Mouse (Mus musculus): ENCODE data around the gene Idh1. TPM values are rescaled to one million over a fixed set of nuclear protein-coding genes. Genes with fewer than 3 reads are reported as not detected.

Gene Idh1
- polyA plus RNA-seq, 1 experiment, result 59.6 TPM

DNA sequence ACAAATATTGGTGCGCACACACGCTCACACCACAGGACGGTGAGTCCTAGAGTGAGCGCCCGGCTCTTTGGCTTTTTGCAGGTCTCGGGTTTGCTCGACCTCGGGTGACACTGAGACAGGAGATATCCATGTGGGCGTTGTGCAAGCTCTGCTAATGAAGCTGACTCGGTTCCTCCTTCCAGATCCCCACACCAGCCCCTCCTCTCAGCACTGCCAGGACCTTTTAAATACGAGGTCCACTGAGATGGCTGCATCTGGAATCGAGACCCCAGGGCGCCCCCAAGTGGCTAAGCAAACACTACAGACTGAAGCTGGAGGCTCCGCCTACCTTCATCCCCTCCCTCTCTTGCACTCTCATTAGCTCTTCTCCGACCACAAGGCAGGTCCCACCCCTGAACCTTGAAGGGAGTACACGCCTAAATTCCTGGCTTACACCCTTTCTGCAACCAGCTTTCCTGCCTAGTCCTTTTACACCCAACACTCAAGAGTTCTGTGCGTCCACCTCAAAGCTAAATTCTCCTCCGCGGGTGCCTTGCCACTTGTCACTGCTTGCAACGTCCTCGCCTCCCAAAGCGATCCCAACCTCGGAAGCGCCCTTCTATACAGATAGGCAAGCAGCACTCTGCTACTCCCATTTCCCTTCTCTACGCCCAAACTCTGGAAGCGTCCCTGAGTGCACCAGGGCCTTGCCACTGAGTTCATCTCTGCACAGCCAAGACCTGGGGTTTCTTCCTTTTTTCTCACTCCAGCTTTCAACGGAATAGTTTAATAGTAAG is 8.0 kb downstream of the Idh1 start:
- WGBS, result under 1% methylated on average over 27 of the region's 27 CpGs

DNA sequence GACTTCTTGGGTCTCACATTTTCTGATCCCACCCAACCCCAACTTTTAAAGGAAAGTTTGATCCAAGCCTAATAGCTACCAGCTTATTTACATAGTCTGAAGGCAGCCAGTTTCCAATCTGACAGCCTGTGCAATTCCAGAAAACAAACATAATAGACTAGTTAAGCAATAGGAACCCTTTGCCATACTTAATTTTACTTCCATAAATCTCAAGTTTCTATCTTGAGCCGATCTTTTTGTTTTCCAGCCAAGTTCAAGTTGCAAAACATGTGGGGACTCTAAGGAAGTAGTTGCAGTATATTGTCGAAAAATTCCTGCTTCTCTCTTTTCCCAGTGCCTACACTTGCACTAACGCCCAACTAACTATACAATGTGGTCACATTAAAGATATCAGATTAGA is 8.8 kb downstream of the Idh1 start:
- no peak for DNase-seq (ENCODE audit: low read depth, low spot score)
- 7% methylated on average over 3 of the region's 3 CpGs for WGBS

More for the DNA sequence above, 8.0 kb downstream of the Idh1 start:
- peak; percentile 89 for DNase-seq (ENCODE audit: low read depth, low spot score)

DNA sequence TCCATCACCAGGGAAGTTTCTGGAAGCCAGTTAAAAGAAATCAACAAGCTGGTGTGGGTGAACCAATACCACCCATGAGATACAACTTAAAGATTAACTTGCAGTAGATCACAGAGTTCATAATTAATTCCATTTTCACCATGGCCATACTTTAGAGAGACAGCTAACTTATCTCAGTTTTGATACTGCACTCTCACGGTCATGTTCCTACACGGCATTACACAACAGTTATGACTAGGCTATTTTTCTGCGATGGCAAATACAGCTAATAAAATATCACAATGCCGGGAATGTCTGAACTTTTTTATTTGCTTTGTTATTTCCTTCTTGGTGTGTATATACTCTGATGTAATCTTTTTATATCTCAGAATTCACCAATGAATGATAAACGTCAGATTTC is 9.4 kb downstream of the Idh1 start:
- 12% methylated on average over 5 of the region's 5 CpGs for WGBS
- DNase-seq (ENCODE audit: low read depth, low spot score), result no peak

DNA sequence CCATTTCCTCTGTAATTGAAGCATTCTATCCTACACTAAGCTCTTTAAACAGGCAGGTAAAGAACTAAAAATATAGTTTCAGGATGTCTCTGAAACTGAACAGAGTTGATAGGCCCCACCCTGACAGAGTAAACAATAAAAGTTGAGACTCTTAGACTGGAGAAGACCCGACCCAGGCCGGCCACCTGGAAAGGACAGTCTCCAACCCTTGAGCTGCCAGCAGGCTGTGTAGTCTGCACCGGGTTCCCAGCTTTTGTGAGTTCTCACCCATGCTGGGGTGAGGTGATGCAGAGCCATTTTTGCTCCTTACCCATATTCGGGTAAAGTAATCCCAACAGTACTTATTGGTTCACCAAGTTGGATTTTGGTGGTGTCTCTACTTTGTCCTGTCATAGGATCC is 10.1 kb downstream of the Idh1 start:
- WGBS, result 25% methylated on average over 4 of the region's 4 CpGs
- no peak for DNase-seq (ENCODE audit: low read depth, low spot score)

DNA sequence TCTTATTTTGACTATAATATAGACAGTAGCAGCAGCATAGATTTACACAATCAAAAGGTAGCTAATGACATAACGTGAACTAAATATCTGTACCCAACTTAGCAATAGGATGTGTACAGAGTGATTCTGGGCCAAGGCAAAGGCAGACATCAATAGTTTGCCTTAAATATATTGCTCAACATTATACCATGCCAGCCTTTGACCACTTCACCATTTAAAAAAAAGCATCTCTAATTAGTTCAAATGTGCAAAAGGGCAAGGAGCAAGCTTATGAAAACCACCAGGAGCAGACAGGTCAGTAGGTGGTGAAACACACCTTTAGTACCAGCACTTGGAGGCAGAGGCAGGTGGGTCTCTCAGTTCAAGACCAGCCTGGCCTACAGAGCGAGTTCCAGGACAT is 12.6 kb downstream of the Idh1 start:
- no peak for DNase-seq (ENCODE audit: low read depth, low spot score)
- WGBS, result 76% methylated on average over 2 of the region's 2 CpGs

DNA sequence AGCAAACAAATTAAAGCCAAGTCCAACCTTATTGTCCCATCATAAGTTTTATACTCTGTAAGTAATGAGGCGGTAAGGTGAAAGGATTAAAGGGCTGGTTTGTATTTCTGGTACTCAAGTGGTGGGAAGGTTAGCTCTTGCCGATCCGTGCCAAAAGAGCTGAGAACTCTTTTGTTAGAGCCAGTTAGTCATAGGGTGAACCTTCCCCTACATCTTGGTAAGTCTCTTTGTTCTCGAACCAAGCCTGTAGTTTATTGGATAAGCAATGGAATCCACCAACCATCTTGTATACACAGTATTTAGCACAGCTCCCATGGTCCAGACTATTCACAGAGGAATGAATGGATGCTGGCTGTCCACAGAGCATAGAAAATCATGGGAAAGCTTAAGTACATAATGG is 14.7 kb downstream of the Idh1 start:
- DNase-seq (ENCODE audit: low read depth, low spot score), result peak; percentile 71
- 28% methylated on average over 4 of the region's 4 CpGs for WGBS

DNA sequence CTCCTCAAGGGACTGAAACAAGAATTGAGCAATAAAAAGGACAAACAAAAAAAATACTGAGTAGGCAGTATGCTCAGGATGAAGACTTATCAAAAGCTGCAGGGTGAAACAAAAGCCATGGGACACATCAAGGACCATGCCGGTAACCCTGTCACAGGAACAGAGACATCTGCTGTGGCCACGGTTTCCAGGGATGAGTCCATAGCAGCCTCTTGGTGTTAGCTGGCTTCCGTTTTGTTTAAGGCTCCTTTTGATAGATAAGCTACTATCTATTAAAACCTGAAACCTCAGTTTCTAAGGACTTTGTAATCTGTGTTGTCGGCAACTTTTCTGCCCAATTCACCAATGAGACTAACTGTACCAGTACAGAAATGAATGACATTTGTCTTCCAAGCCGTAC is 16.4 kb downstream of the Idh1 start:
- 30% methylated on average over 5 of the region's 5 CpGs for WGBS
- DNase-seq (ENCODE audit: low read depth, low spot score), result no peak

DNA sequence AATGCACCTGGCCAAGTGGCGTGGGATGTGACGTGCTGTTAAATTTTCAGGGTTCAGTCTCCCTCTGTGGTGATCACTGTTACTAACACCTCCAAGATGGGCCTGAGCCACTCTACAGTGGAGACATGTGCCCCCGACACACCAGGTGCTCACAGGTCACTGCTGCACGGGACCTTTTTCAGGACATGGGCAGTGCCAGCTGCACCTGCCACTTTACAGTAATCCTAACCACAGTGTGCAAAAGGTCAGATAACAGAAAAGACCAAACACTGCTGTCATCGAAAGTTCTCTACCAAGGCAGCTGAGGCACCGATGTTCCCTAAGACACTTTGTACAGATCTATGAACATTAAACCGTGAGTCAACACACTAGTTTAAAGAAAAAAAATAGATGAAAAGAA is 16.8 kb downstream of the Idh1 start:
- WGBS, result 45% methylated on average over 7 of the region's 7 CpGs
- DNase-seq (ENCODE audit: low read depth, low spot score), result no peak

DNA sequence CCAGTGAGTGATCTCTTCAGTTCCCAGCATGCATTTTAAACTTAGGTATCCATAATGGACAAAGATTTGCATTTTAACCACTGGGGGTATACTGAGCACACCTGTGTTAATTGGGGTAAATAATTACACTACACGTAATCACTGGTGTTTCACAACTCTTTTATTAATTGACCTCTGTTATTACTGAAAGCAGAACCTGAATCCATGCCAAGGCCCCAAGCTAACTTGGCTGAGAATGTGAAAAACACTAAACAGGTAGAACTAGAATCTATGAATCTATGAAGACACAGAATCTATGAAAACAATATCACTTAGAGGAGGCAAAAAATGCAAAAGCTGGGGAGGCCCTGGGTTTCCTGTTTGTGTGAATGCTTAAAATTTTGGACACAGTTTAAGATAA is 18.8 kb downstream of the Idh1 start:
- 89% methylated on average over 1 of the region's 1 CpGs for WGBS
- no peak for DNase-seq (ENCODE audit: low read depth, low spot score)

DNA sequence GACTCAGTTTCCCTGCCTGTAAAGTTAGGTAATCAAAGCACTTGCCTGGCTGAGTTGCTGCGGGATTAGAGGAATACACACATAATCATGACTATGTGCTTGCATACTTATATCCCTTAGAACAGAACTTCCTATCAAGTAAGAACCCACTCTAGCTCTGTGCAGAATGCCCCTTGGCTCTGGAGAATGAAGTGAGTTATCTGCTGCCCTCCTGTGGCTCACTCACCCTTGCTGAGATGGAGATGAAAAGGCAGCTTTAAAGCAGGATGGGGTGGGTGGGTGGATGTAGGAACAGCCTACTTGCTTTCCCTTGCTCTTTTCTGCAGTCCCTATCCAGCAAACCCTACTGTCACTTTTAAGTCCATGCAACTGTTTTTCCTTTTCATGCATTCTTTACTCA is 24.1 kb downstream of the Idh1 start:
- WGBS, result 91% methylated on average over 1 of the region's 1 CpGs
- no peak for DNase-seq (ENCODE audit: low read depth, low spot score)

DNA sequence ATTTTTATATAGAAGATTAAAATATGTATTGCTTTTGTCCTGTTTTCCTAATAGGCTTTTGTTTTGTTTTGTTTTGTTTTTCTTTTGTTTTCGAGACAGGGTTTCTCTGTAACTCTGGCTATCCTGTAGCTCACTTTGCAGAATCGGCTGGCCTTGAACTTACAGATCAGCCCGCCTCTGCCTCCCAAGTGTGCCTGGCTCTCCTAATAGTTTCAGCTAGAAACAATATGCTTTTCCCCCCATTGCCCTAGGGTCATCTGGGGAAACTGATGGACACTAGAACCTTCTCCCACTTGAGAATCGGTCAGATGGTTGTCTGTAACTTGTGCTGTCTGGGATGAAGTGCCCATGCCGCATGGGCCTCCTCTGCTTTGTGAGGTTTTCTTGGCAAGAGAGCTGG is 30.2 kb downstream of the Idh1 start:
- whole genome bisulfite sequencing, result 94% methylated on average over 5 of the region's 5 CpGs
- DNase-seq (ENCODE audit: low read depth, low spot score), result no peak

DNA sequence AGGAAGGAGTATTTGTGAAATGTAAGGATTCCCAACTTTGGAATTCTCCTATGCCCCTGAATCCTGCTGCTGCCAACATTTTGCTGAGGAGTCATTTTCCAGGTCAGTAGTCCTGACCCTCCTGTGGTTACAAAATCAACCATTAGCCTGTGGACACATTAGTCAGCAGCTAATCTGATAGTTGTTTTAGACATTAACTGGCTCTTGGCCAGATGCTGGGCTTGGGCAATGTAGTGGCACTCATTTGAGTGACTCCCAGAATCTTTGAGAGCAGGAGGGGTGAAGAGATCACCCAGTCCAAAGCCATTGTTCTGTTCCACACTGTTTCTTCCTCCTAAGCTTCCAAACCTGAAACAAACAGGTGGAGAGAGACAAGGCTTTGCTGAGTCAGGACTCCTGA is 31.5 kb downstream of the Idh1 start:
- DNase-seq (ENCODE audit: low read depth, low spot score), result no peak

DNA sequence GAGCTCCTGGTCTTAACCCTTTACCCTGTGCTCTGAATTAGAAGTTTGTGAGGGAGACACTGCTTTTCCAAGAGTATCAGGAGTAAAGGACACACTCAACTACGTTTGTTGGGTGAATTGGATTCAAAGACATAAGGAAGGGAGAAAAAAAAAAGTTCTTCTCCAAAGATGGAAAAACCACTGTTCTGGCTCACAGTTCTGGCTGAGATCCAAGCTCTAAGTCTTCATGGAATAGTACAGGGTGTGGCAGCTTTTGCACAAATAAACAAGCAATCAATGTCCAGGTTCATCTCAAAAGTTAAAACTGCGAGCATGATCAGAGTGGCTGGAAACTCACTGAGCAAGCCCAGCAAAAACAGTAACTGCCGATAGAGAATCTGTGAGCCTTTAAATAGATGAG is 38.3 kb downstream of the Idh1 start:
- 23% methylated on average over 3 of the region's 3 CpGs for WGBS
- DNase-seq (ENCODE audit: low read depth, low spot score), result no peak

DNA sequence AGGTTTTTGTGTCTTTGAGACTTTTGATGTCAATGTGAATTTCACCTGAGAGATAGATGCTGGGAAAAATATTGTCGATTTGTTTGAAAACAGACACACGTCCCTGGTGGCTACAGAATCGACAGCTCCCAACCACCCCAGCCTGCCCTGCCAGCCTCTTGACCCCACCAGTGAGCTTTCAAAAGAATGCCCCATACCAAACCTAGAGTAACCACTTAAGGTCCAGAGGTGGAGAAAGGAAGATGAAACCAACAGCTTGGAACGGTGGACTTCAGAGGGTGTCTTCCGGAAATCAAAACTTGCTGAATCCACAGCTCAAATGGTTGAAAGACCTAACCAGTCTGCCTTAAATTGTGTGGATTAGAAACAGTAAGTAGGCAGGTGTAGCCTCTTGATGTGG is 39.0 kb downstream of the Idh1 start:
- 95% methylated on average over 5 of the region's 5 CpGs for WGBS
- DNase-seq (ENCODE audit: low read depth, low spot score), result no peak

DNA sequence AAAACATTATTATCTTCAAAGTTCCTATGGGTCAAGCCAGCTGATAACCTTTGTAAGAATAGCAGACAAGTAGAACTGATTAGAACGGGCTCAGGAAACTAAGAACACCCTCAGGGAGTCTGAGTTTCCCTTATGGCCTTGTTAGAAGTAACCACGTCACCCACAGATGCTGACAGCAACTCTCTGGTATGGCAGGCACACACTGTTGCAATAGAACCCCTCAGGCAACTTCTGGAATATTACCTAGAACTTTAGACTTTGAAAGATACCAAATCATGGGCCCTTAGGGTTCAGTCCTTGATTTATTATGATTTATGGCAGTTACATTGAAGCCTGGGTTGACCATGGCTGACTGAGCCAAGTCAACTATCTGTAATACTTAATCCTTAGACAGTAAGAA is 39.7 kb downstream of the Idh1 start:
- DNase-seq (ENCODE audit: low read depth, low spot score), result no peak
- WGBS, result 45% methylated on average over 2 of the region's 2 CpGs

DNA sequence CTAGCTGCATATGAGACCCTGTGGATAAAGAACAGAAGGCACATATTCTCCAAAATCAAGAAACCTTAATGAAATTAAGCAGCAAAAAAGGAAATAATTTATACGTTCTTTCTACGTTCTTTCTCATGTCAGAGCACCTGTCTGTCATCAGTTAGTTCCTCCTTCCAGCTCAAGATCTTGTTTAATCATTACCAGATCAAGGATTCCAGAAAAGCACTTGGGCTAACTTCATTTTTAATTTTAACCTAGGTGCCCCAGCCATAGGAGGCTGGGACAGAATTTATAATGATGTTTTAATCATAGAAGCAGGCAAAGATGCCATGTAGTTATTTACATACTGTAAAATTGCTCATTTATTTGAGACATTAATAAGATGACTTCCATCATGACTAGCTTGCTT is 41.5 kb downstream of the Idh1 start:
- DNase-seq (ENCODE audit: low read depth, low spot score), result no peak
- 43% methylated on average over 2 of the region's 2 CpGs for WGBS

DNA sequence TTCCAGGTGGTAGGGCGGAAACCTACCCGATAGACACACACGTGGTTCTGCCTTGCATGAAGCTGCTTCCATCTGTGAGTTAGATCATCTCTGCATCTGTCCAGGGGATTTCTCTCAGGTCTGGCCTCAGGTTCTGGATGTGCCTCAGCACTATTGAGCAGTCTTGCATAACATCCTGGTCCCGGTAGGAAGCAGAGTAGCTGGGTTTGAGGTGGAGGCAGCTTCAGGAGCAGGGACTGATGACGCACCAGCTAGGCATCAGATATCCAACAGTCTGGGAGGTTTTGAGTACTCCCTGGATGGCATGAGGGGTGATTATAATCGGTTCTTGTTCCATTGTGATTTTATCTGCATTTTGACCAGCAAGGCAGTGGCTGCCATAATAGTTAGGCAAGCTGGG is 48.7 kb downstream of the Idh1 start:
- WGBS, result 83% methylated on average over 6 of the region's 6 CpGs
- no peak for DNase-seq (ENCODE audit: low read depth, low spot score)

DNA sequence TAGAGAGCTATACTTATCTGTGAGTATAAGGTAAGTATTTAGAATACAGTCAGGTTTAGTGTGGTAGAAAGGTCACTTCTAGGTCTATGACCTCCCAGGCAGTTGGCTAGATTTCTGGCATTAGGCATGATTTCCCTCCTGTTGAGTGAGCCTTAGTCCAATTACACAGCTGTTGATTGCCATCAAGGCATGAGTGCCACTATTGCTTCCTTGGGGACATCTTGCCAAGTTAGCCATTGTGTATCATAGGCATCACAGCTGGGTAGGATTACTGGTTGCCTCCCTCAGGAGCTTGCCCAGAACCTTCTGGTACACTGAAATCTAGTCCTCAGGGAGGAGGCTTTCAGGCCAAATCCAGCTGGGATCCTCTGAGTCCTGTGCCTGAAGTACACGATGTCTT is 53.5 kb downstream of the Idh1 start:
- WGBS, result 81% methylated on average over 1 of the region's 1 CpGs
- DNase-seq (ENCODE audit: low read depth, low spot score), result no peak

DNA sequence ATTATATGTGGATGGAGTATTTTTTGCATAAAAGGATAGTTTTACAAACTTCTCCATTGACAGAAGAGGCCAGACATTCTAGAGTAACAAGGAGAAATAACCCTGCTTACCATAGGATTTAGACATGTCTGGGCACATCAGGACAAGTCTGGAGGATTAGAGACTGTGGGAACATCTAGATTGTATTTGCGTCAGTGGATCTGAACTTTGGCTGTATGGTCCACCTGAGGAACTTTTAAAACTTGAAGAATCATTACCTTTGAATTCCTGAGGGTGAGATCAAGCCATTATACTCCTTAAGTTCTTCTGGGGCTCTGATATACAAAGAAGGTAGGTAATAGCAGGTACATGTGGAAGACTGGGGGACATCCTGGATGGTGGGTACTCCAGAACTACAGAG is 54.6 kb downstream of the Idh1 start:
- WGBS, result 90% methylated on average over 1 of the region's 1 CpGs
- DNase-seq (ENCODE audit: low read depth, low spot score), result no peak

DNA sequence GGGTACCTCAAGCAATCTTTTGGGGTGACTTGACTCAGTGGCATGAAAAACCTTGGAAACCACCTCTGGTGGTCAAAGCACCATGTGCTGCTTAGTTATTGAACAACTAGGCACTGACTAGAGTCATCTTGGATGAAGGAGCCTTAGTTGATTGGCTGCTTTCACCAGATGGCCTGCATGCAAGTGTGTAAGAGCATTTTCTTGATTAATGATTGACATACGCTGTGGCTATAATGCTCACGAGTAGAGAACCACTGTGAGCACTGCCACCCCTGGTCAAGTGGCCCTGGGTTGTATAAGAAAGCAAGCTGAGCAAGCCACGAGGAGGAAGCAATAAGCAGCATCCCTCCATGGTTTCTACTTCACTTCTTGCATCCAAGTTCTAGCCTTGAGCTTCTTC is 56.1 kb downstream of the Idh1 start:
- no peak for DNase-seq (ENCODE audit: low read depth, low spot score)
- WGBS, result 40% methylated on average over 3 of the region's 3 CpGs

DNA sequence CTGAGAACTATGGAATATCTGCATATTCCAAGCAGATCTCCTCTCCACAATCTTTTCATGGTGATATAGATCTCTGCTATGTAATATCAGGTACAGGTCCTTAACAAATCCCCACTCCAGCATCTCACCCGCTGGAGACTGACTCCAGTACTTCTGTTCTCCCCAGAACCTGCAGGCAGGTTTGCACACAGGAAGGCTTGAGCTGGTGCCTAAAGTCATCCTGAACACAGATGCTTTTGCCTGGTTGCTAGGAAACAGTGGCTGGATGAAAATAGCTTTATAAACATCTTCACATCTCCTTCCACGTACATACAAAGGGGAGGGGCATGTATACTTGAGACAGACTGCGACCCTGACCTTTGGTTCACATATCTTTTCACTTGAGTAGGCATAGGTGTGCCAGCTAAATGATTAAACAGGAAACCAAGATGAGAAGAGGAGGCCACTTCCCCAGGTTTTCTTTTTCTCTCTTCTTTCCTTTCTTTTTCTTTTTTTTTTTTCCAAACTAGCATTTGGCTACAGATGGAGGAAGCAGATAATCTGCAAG is 56.6 kb downstream of the Idh1 start:
- peak; percentile 52 for DNase-seq (ENCODE audit: low read depth, low spot score)
- WGBS, result 33% methylated on average over 3 of the region's 3 CpGs
